Mouse (Mus musculus) heart, postnatal 0 days (tissue): Measurements from ENCODE around the gene Lctl.

Source experiments
- CTCF ChIP-seq: IDR thresholded peaks from 2 replicates; pipeline ENCODE4 v1.5.1; 2016; ENCODE audit warnings: antibody characterized with exemption, control low read depth, low read depth
- EP300 ChIP-seq: IDR thresholded peaks from 2 replicates; pipeline ENCODE4 v1.6.1; 2016; ENCODE audit warnings: antibody characterized with exemption, low read depth

GRCm38 (mm10) chr9:64087461-64088235 is 29.3 kb upstream of the Lctl start:
- peak; percentile 98 for TF ChIP-seq CTCF
- no peak for TF ChIP-seq EP300
